In genomic region chr7:122667903-122668302, GRCm38 (mm10) we compare ENCODE assay signal across 9 mouse cellular contexts. TPM values are rescaled to one million over a fixed set of nuclear protein-coding genes. Genes with fewer than 3 reads are reported as not detected.
DNase-seq lines count a peak whose midpoint lies in the region; ATAC-seq and TF ChIP-seq lines count a peak whose summit lies in the region.
"Had no signal": no experiment of that assay in that cellular context is flagged by ENCODE, and none has a peak within 500 bp of the region (broad histone marks: within the 10 kb centered on the region; RNA-seq: fewer than 3 reads in every experiment).

No protein-coding gene starts in this region.

- H3K4me2 ChIP-seq in intestine, postnatal 0 days (replicated peaks; ENCODE audit: low read depth), result no peak overlapping the region
- H3K4me2 ChIP-seq in intestine, embryonic 16.5 days (ENCODE audit: low read depth, low read length), result no peak overlapping the region
- H3K4me2 ChIP-seq: embryonic facial prominence, embryonic 12.5 days had no signal

- no peaks in the 10 kb centered on the region for H3K79me2 ChIP-seq in MEL (ENCODE audit: control insufficient read depth, insufficient read depth, low read length, poor library complexity)

- TF ChIP-seq EP300 in MEL (IDR thresholded peaks at IDR 0.05; ENCODE audit: low read depth in 1 of 2, low read length in 2 of 2), result no peak

- peak; percentile 67 for TF ChIP-seq CTCF in intestine, postnatal 0 days (IDR thresholded peaks at IDR 0.05; ENCODE audit: low read depth)
- peak; percentile 15 to 36 (median 33); a peak in 5 of 6 replicates for TF ChIP-seq CTCF in MEL (IDR thresholded peaks at IDR 0.05 in 2 of 3, conservative IDR thresholded peaks at IDR 0.05 in 1 of 3; ENCODE audit: control insufficient read depth in 1 of 3, insufficient read depth in 1 of 3, low read depth in 2 of 3, low read length in 3 of 3, poor library complexity in 1 of 3, severe bottlenecking in 1 of 3)

- H3K9me3 ChIP-seq in intestine, postnatal 0 days (ENCODE audit: control insufficient read depth), result no peaks in the 10 kb centered on the region
- H3K9me3 ChIP-seq in intestine, embryonic 16.5 days (ENCODE audit: control insufficient read depth, low read length), result no peaks in the 10 kb centered on the region
- no peaks in the 10 kb centered on the region for H3K9me3 ChIP-seq in MEL (replicated peaks; ENCODE audit: insufficient read depth, low read length)
- H3K9me3 ChIP-seq: embryonic facial prominence, embryonic 12.5 days had no signal

- no peak overlapping the region for H3K4me3 ChIP-seq in intestine, postnatal 0 days (ENCODE audit: low read depth, low read length)
- H3K4me3 ChIP-seq in intestine, embryonic 16.5 days (ENCODE audit: low read length), result no peak overlapping the region
- no peak overlapping the region for H3K4me3 ChIP-seq in MEL (ENCODE audit: control insufficient read depth in 1 of 2, insufficient read depth in 1 of 2, low read depth in 2 of 2, low read length in 2 of 2)
- H3K4me3 ChIP-seq: embryonic facial prominence, embryonic 12.5 days had no signal

- WGBS in intestine, postnatal 0 days, result 34% methylated on average over 5 of the region's 5 CpGs
- 23% methylated on average over 5 of the region's 5 CpGs for WGBS in intestine, embryonic 16.5 days

- no peaks in the 10 kb centered on the region for H3K4me1 ChIP-seq in intestine, postnatal 0 days (replicated peaks; ENCODE audit: control insufficient read depth, insufficient read depth, low read length)
- H3K4me1 ChIP-seq in intestine, embryonic 16.5 days (ENCODE audit: control insufficient read depth, insufficient read depth, low read length), result no peaks in the 10 kb centered on the region
- H3K4me1 ChIP-seq in MEL (ENCODE audit: control insufficient read depth in 1 of 2, insufficient read depth in 2 of 2, low read length in 2 of 2), result no peaks in the 10 kb centered on the region

- TF ChIP-seq RAD21 in MEL (IDR thresholded peaks at IDR 0.05; ENCODE audit: low read depth, low read length), result no peak

- H3K9ac ChIP-seq in intestine, postnatal 0 days (ENCODE audit: low read depth, low read length), result no peak overlapping the region
- no peak overlapping the region for H3K9ac ChIP-seq in intestine, embryonic 16.5 days (ENCODE audit: low read depth, low read length)
- no peak overlapping the region for H3K9ac ChIP-seq in MEL (ENCODE audit: control insufficient read depth, low read depth, low read length, poor library complexity, severe bottlenecking)
- H3K9ac ChIP-seq: embryonic facial prominence, embryonic 12.5 days had no signal

- no peaks in the 10 kb centered on the region for H3K36me3 ChIP-seq in intestine, postnatal 0 days (ENCODE audit: control insufficient read depth, insufficient read depth)
- no peaks in the 10 kb centered on the region for H3K36me3 ChIP-seq in intestine, embryonic 16.5 days (ENCODE audit: control insufficient read depth, insufficient read depth, low read length)
- H3K36me3 ChIP-seq in MEL (ENCODE audit: control insufficient read depth in 1 of 2, insufficient read depth in 2 of 2, low read length in 2 of 2), result no peaks in the 10 kb centered on the region
- H3K36me3 ChIP-seq: embryonic facial prominence, embryonic 12.5 days had no signal

- no peak overlapping the region for H3K27ac ChIP-seq in intestine, postnatal 0 days (ENCODE audit: low read depth, low read length)
- H3K27ac ChIP-seq in intestine, embryonic 16.5 days (ENCODE audit: low read length), result no peak overlapping the region
- no peak overlapping the region for H3K27ac ChIP-seq in MEL (ENCODE audit: control insufficient read depth, low read depth, low read length)
- H3K27ac ChIP-seq: embryonic facial prominence, embryonic 12.5 days had no signal

- peaks cover 9% of the 10 kb centered on the region; the same call in 1 of the 2 replicates for H3K27me3 ChIP-seq in intestine, postnatal 0 days (replicated peaks; ENCODE audit: control insufficient read depth, insufficient read depth, low read length)
- peaks cover 4% of the 10 kb centered on the region; the same call in 1 of the 2 replicates for H3K27me3 ChIP-seq in intestine, embryonic 16.5 days (replicated peaks; ENCODE audit: control insufficient read depth, insufficient read depth, low read length)
- H3K27me3 ChIP-seq in MEL (ENCODE audit: control insufficient read depth in 1 of 2, insufficient read depth in 2 of 2, low read length in 2 of 2), result no peaks in the 10 kb centered on the region; a peak in 1 of 4 replicates

- TF ChIP-seq POLR2A in MEL (IDR thresholded peaks at IDR 0.05; ENCODE audit: control insufficient read depth in 1 of 2, insufficient read depth in 1 of 2, low read depth in 1 of 2, low read length in 2 of 2, poor library complexity in 1 of 2), result no peak

- peak; percentile 26 for DNase-seq in 416B (ENCODE audit: low read depth)
- DNase-seq in MEL (ENCODE audit: low read depth, low spot score), result peak; percentile 16
- DNase-seq in embryo, embryonic 10 days (ENCODE audit: low spot score), result peak; percentile 53
- DNase-seq in lung, postnatal 10 days, result peak; percentile 27
- no peak for DNase-seq in adipocyte (ENCODE audit: low spot score)
- DNase-seq in urinary bladder, adult 2 months (ENCODE audit: low spot score), result no peak

- no peak for ATAC-seq in intestine, postnatal 0 days
- ATAC-seq in intestine, embryonic 16.5 days, result no peak

TF ChIP-seq in MEL, 35 proteins besides CTCF, POLR2A, EP300 and RAD21:
- TF ChIP-seq MAFK (IDR thresholded peaks at IDR 0.05; ENCODE audit: borderline replicate concordance, low read depth, low read length), result no peak
- no peak for TF ChIP-seq RCOR1 (IDR thresholded peaks at IDR 0.05; ENCODE audit: low read depth, low read length)
- TF ChIP-seq ETS1 (IDR thresholded peaks at IDR 0.05; ENCODE audit: low read depth, low read length), result no peak
- no peak for TF ChIP-seq MAX (IDR thresholded peaks at IDR 0.05; ENCODE audit: low read length)
- TF ChIP-seq USF1 (IDR thresholded peaks at IDR 0.05; ENCODE audit: low read depth, low read length), result no peak
- TF ChIP-seq E2F4 (IDR thresholded peaks at IDR 0.05; ENCODE audit: borderline replicate concordance, low read depth, low read length), result no peak
- no peak for TF ChIP-seq TCF12 (IDR thresholded peaks at IDR 0.05; ENCODE audit: low read depth, low read length)
- no peak for TF ChIP-seq CHD2 (IDR thresholded peaks at IDR 0.05; ENCODE audit: low read length)
- no peak for TF ChIP-seq JUND (IDR thresholded peaks at IDR 0.05; ENCODE audit: low read depth, low read length)
- no peak for TF ChIP-seq TAL1 (IDR thresholded peaks at IDR 0.05; ENCODE audit: low read length)
- TF ChIP-seq KAT2A (conservative IDR thresholded peaks at IDR 0.05; ENCODE audit: low read depth, low read length), result no peak
- no peak for TF ChIP-seq MYB (IDR thresholded peaks at IDR 0.05; ENCODE audit: low read depth, low read length)
- TF ChIP-seq MAZ (IDR thresholded peaks at IDR 0.05; ENCODE audit: low read depth, low read length), result no peak
- TF ChIP-seq HCFC1 (IDR thresholded peaks at IDR 0.05; ENCODE audit: low read depth, low read length), result no peak
- no peak for TF ChIP-seq NRF1 (IDR thresholded peaks at IDR 0.05; ENCODE audit: insufficient read depth, low read depth, low read length, poor library complexity, severe bottlenecking)
- no peak for TF ChIP-seq ZKSCAN1 (IDR thresholded peaks at IDR 0.05; ENCODE audit: low read depth, low read length)
- no peak for TF ChIP-seq POLR2AphosphoS2 (IDR thresholded peaks at IDR 0.05; ENCODE audit: low read length)
- TF ChIP-seq ZNF384 (IDR thresholded peaks at IDR 0.05; ENCODE audit: low read depth, low read length), result no peak

RNA-seq across cellular contexts. Expression of gene Cacng3, which starts 2.4 kb away (rescaled TPM):
- 0.10 TPM in 1 of 2 replicates, not detected in the other for polyA plus RNA-seq in intestine, postnatal 0 days (2015; fragmentation: Nextera tagmentation; extraction: Ambion mirVana)
- polyA plus RNA-seq in intestine, embryonic 16.5 days (2015; fragmentation: Nextera tagmentation; extraction: Ambion mirVana), result 0.06 and 0.12 TPM in 2 replicates
- not detected in 2 replicates for total RNA-seq in MEL (2012; rRNA removed)
- polyA plus RNA-seq in MEL (2012; ENCODE audit: insufficient read depth in 1 of 2, insufficient read length in 2 of 2, low read depth in 1 of 2, low replicate concordance in 2 of 2, missing spikeins in 1 of 2), result not detected
- polyA plus RNA-seq in urinary bladder, adult 2 months (2012; rRNA removed), result 0.01 and 0.03 TPM in 2 replicates
- polyA plus RNA-seq: embryonic facial prominence, embryonic 12.5 days had no signal

Comparison
In these comparisons a context has a peak if more than half of its experiments do, and no peak if none do; other contexts are left out.
1. DNase-seq: peak in 416B (single experiment), MEL (single experiment), embryo, embryonic 10 days (single experiment) and lung, postnatal 10 days (single experiment); none in adipocyte (single experiment) and urinary bladder, adult 2 months (single experiment).